Mouse (Mus musculus): ENCODE measurements at regions not wholly inside any gene's neighbourhood (a gene's known extent, or its start where the extent isn't known, plus 50 kb on each side); places are given as distances from the start of the nearest gene placed in this dataset.

- no peak for DNase-seq
These were observed 88.5 kb downstream of the E330014E10Rik start for GRCm38 (mm10) chr5:95864252-95864651.

DNA sequence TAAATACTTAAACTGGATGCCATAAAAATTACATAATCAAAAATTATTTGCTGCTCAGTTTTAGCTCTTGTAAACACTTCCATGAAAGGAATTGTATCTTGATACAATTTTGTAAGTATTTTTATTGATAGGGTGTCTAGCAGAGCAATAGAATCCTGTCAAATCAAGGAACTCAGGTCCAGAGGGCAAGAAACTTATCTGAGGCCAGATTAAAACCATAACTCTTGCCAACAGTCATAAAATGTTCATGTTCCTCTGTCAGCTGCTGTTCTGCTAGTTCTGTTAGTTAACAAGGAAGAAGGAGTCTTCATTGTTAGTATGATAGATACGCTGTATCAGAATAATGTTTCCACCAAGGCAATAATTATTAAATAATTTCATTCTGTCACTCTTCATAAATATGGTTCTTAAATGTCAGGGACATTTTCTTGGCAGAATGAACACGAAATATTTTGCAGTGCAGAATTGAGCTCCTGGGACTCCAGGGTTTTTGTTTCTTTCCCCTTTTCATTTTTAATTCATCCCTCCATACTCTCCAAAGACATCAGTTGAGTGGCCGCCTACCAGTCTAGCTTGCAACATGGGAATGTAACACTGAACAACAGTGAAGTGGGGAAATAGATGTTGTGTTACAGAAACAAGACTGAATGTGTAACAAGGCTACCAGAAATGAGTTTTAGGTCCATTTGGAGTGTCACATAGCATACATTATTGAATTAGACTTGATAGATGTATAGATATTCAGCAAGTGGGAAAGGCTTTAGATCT, 89.1 kb downstream of the E330014E10Rik start:
- DNase-seq: no peak

GRCm38 (mm10) chr5:95865516-95865915, 89.7 kb downstream of the E330014E10Rik start:
- no peak for DNase-seq

DNA sequence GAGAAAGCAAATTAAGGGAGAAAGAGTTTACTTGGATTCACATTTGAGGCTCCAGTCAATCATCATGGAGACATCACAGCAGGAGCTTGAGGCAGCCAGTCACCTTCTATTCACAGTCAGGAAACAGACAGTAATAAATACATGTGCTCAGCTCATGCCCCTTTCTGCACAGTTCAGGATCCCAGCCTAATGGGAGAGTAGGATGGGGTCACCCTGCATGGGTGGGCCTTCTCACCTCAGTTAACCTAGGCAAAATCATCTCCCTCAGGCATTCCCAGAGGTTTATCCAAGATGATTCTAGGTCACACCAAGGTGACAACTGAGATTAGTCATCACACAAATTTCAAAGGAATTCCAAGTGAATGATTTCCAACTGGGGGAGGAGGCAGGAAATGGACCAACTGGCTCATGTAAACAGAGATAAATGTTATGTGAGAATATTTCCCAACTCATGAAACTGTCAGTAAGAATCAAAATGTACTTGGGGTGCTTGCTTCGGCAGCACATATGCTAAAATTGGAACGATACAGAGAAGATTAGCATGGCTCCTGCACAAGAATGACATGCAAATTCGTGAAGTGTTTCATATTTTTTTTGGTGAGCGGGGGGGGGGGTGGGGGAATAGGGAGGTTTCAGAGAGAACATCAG, 89.8 kb upstream of the Cxcl13 start:
- no peak for DNase-seq

GRCm38 (mm10) chr5:95870336-95870845, 86.4 kb upstream of the Cxcl13 start:
- no peak for DNase-seq

GRCm38 (mm10) chr5:95874969-95875368, 81.8 kb upstream of the Cxcl13 start:
- DNase-seq: no peak

- DNase-seq: peak; percentile 20
These were observed 75.8 kb upstream of the Cxcl13 start for GRCm38 (mm10) chr5:95880914-95881313.

Measured in cerebellum, adult 9-10 months (tissue).